Mouse (Mus musculus): ENCODE measurements around the gene Lipe.
"Not testable (repeated sequence)": the region's sequence is repeated elsewhere in the genome, so short reads cannot be mapped to it uniquely, and the experiment has no call there.

Gene Lipe

DNA sequence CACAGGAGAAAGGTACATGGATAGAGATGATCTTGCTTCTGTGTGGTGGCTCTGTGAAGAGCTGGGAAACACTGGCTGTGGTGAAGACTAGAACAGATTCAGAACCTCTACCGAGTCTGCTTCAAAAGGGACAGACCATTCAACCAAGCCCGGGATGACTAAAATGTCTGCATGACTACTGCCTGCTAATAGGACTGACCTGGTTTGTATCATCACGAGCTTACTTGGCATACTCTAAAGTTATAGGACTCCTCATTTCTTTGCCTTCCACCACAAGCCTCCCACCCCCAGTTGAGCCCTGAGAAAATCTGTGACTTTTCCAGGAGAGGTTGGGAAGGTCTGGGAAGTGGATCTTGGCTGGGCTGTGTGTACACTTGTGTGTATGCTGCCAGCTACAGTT is 13.4 kb upstream of the Lipe start:
- no peak for DNase-seq

DNA sequence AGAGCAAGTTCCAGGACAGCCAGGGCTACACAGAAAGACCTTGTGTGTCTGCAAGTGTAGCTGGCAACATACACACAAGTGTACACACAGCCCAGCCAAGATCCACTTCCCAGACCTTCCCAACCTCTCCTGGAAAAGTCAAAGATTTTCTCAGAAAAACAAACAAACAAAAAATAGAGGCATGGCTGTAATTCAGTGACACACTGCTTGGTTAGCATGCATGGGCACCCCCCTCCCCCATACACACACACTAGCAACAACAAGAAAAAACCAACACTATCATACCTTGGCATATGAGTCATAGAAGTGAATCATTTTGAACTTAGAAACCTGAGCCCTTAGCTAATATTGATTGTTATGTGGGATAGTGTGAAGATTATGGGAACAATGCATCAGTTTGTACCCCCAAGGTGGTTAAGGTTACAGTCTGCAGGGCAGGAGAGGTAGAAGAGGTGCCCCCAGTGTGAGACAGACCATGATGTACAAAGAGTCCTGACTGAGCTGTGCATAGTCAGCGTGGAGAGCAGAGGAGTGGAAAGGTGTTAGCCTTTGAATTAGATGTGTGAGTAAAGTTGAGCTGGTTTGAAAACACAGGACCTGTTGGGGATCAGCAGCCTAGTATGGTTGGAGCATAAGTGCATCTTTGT is 12.6 kb upstream of the Lipe start:
- DNase-seq = no peak

DNA sequence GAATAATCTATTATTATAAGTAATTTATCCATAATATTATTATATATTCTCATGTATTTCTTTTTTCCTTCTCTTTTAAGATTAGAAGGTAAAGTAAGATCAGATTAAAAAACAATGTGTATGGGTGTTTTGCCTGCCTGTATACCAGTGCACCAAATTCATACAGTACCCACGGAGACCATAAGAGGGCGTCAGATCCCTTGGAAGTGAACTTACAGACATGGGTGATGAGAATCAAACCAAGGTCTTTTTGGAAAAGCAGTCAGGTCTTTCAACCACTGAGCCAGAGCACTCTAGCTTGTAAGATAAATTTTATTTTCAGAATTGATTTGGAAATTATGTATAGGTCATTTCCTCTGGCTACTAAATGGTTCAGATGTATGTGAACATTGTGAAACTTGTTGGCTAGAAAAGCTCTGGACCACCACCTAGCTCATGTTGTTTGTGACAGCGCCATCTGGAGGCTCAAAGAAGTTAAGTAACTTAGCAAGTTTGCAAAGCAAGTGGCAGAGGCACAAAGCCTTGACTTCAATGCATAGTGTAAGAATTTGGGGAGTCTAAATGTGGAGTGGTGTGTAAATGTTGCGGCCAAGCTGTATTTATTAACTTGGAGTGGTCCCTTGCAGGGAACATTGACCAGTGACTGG is 10.7 kb upstream of the Lipe start:
- peak in 1 of 2 experiments; percentile 54 for DNase-seq

- no peak for DNase-seq
Observed at GRCm38 (mm10) chr7:25406468-25406867, 8.0 kb upstream of the Lipe start.

DNA sequence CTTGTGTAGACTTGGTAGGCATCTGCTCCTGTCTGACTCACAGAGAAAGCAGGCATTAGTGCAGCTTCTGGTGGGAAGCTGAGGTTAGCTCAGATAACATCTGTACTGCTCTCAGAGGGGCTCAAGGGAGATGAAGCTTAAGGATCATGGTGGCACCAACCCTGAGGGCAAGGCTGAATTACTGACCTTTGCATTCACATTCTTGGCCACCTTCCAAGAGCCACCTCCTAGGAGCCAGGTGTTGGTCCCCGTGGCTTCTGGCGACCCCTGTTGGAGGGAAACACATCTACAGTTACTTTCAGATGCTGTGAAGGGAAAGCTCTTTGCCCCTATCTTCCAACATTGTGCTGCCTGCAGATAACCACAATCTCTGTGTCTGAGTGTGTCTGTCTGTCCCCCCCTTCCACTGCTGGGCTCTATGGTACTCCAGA is 4.2 kb upstream of the Lipe start:
- DNase-seq = peak; percentile 62 to 75

GRCm38 (mm10) chr7:25401986-25402385 is 3.5 kb upstream of the Lipe start:
- DNase-seq = no peak

- DNase-seq = no peak
Observed at GRCm38 (mm10) chr7:25401551-25401950, 3.0 kb upstream of the Lipe start.

DNA sequence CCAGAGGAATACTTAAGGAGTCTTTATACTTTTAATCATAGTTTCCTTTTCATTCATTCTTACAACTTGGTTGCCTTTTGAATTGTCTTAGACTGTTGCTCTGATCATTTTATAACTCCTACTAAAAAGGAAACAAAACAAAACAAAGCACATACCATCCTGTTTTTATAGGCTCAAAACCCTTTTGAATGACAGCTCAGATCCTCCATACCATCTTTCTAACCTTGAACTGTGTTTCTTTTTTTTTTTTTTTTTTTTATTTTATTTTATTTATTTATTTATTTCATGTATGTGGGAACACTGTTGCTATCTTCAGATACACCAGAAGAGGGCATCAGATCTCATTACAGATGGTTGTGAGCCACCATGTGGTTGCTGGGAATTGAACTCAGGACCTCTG is 518 bp upstream of the Lipe start:
- not testable (repeated sequence) for DNase-seq

DNA sequence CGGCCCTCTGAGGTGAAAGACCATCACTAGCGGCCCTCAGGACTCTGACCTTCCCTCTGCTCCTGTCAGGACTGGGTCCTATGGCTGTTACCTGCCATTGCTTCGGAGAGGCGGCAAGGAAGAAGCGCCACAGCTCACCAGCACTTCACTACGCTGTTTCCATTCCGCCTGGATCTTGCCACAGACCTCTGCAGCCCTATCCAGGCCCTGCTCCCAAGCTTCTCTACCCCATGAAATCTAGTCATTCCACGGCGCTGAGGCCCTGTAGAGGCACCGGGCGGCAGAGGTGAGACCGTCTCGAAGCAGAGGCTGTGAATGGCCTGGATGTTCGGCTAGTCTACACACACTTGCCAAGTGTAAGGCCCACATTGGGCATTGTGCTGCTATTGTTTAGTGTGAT is 1.9 kb downstream of the Lipe start:
- no peak for DNase-seq

DNA sequence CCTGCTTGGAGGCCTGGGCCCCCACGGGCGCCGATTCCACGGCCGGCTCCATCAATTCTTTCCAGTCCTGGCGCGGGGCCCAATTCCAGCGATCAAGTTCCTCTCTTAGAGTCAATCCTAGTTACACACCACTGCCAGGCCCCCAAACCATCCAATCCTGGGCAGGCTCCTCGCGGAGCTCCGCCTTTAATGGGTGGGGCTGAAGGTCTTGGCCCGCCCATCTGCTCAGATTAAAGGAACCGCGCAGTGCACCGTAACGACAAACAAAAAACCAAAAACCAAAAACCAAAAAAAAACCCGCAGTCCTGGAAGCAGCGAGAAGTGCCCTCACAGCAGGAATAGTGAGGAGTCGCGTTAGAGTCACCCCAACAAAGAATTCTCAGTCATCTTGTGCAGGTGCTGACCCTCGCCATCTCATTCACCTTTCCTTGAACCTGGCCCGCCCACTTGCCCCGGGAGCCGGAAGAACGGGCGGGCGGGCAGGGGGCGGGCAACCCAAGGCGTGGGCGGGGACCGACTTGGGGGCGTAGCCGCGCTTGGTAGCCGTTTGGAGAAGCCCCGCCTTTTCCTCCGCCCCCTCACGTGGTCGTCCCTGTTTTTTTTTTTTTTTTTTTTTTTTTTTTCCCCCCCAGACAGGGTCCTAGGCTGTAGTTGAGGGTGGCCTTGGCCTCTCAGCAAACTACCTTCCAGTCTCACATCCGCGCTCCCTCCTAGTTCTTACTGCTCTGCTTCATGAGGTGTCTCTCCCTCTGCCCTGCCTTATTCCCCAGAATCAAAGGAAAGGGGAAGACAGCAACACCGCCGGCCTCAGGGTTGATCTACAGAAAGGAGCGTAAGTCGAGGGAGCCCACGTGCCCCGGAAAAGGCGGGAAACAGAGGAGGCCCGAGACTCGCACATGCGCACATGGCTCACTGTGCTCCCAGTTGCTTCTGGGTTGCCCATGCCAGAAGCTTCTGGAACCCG is 2.7 kb downstream of the Lipe start:
- DNase-seq = peak; percentile 96 to 97

DNA sequence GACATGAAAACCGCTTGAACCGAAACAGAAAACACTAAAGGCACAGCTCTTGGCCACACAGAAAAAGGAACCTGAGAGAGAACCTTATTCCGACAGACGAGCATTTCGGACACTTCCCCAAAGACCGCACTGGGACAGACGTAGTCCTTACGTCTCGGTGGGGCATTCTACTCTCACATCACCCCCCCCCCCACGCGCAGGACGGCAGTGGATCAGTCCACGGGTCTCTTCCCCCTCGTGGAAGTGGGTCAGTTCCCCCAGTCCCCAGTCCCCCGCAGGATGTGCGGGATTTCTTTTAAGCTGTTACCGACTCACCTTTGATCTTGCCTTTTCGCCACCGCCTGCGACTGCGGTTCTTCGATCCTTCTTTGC is 3.3 kb downstream of the Lipe start:
- DNase-seq = no peak

GRCm38 (mm10) chr7:25394754-25395153 is 3.8 kb downstream of the Lipe start:
- DNase-seq = no peak

DNA sequence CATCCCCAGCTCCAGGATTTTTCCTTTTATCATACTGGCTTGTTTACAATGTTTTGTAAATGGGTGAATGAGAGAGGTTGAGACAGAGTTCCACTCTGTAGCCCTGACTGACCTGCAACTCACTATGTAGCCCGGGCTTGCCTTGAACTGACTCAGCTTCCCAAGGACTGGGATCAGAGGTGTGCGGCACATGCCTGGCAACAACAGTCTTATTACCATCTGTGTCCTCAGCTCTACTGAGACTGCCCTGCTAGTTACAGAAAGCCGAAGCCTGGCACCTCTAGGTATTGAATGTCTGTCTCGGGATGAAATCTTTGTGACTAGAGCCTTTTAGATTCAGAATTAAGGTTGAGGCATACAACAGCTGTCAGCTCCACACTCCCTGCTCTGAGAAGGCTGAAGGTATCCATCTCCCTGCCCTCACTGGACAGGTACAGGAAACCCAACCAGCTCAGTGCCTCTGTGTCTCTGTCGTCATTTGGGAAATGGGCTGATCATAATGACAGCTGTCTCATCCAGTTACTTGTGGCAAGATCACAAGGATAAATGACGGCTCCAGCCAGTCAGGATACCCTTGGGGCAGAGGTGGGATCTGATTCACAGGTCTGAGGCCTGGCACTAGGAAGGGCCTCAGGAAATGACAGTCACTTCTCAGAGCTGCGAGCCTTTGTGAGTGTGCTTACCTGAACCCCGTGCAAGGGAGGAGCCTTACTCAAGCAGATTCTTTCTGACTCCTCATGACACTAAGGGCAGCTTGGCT is 4.9 kb downstream of the Lipe start:
- no peak for DNase-seq

DNA sequence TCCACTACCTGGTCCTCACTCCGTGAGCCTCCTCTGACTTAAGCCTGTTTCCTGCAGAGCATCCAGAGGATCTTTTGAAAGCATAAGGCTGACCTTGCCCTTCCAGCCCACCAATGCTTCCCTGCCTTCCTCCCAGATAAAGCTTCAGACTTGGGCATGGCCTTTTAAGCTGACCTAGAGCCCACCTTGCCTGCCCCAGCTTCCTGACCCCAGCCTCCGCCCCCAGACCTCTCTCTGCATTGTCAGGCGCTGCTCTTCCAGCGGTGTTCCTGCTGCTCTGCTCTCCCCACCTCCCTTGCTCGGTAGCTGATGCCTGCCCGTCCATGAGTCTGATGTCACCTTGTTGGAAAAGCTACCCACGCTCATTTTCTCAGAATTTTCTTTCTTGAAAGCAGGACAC is 5.7 kb downstream of the Lipe start:
- peak in 1 of 2 experiments; percentile 9 for DNase-seq

GRCm38 (mm10) chr7:25391856-25392453 is 6.6 kb downstream of the Lipe start:
- peak in 1 of 2 experiments; percentile 13 for DNase-seq

- DNase-seq = peak in 1 of 2 experiments; percentile 31
Observed at GRCm38 (mm10) chr7:25390986-25391385, 7.5 kb downstream of the Lipe start.

DNA sequence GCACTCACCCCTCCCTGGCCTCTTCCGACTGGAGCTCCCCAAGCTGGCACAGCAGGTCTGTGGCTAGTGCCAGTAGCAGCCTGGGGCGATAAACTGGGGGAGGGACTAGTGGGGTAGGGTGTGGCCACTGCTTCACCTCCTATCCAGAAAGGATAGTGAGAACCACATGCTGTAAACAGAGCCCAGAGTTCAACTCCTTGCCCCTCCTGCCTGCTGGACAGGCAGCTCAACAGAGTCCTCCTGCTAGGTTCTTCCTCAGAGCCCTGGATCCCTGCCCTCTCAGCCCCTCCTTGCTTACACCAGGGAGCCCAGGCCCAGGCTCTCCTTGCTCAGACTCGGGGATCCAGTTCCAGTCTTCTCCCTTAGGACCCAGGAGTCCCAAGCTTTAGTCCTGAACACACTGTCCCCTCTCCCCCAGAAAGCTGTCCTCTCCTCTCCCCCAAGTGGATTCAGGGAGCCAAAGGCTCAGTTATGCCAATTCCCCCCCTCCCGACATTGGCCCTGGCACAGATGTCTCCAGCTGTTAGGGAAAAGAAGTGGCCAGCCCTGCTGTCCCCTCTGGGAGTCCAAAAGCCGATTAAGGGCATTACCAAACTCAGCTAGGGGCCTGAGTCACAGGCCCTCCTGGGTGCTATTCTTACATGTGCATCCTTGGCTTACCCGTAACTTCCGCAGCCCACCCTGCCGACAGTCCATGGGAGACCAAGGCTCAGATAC is 8.3 kb downstream of the Lipe start:
- DNase-seq = peak; percentile 64 to 84

- peak in 1 of 2 experiments; percentile 17 for DNase-seq
Observed at GRCm38 (mm10) chr7:25388916-25389315, 9.6 kb downstream of the Lipe start.

DNA sequence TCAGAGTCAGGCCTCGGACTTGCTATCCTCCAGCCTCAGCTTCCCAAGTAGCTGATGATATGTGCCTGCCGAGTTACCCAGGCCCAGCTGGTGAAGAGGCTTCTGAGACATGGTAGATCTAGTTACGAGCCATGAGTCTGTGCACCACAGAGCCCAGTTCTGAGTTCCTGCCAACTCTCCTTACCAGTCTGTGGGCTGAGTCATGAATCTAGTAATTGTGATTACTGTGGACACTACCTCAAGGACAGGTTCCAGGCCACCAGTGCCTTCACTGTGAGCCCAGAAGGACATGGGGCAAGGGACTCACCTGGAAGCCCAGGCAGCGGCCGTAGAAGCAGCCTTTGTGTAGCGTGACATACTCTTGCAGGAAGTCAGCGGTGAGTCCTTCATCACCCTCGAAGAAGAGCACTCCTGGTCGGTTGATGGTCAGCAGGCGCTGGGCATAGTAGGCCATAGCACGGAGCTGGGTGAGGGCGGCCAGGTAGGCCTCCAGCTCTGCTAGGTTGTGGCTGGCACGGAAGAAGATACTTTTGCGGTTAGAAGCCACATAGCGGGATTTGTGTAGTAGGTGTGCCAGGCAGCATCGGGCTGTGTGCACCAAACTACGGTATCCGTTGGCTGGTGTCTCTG is 10.6 kb downstream of the Lipe start:
- DNase-seq = peak in 1 of 2 experiments; percentile 21

- DNase-seq = peak; percentile 93 to 96
Observed at GRCm38 (mm10) chr7:25385850-25386555, 12.5 kb downstream of the Lipe start.

All from lung, postnatal 4 days (tissue).